Mouse (Mus musculus) cortical plate, adult 2 months (tissue): ENCODE results near the gene Ugt1a2.
"Not testable (repeated sequence)": the region's sequence is repeated elsewhere in the genome, so short reads cannot be mapped to it uniquely, and the experiment has no call there.

ENCODE experiments used
- CTCF ChIP-seq: fragments of 200-500 bp; IDR thresholded peaks from 2 replicates; pipeline ENCODE4 v1.5.1; 2011; ENCODE audit warnings: mild to moderate bottlenecking, control low read depth, low read length; ENCODE audit not compliant: insufficient read depth; ENCODE audit errors: extremely low read depth
- POLR2A ChIP-seq: fragments of 200-500 bp; IDR thresholded peaks from 2 replicates; pipeline ENCODE4 v1.6.1; 2011; ENCODE audit warnings: mild to moderate bottlenecking, low read length, control low read depth; ENCODE audit not compliant: insufficient read depth; ENCODE audit errors: extremely low read depth

GRCm38 (mm10) chr1:88172190-88172589, 28.2 kb upstream of the Ugt1a2 start:
- TF ChIP-seq CTCF, POLR2A: not testable (repeated sequence)
